Mouse (Mus musculus): ENCODE data around the gene Apbb2. TPM values are rescaled to one million over a fixed set of nuclear protein-coding genes. Genes with fewer than 3 reads are reported as not detected.

Apbb2 gene
- 0.40 and 0.72 TPM in 2 replicates for polyA plus RNA-seq (2012; ENCODE audit: low replicate concordance)

GRCm38 (mm10) chr5:66618597-66618996 lies at the start of gene Apbb2:
Apbb2 (minus strand) TSS chr5:66618784.

GRCm38 (mm10) chr5:66259756-66260448 lies 358.7 kb downstream of the Apbb2 start, which contains the start of gene Nsun7:
Nsun7 (plus strand) TSS chr5:66259897.

Other genes with a start within 250 kb of the Apbb2 start
- 0.20 and 0.49 TPM in 2 replicates for gene Uchl1, start 57.3 kb upstream of the Apbb2 start, polyA plus RNA-seq (2012; ENCODE audit: low replicate concordance)
- 0.64 TPM in 1 of 2 replicates, not detected in the other for gene Limch1, start 127.0 kb upstream of the Apbb2 start, polyA plus RNA-seq (2012; ENCODE audit: low replicate concordance)

All from hematopoietic multipotent progenitor cell, adult 10-12 weeks (in vitro differentiated cells).